Mouse (Mus musculus) lung, adult 2 months (tissue): ENCODE data around the gene Snip1. TPM values are rescaled to one million over a fixed set of nuclear protein-coding genes. Genes with fewer than 3 reads are reported as not detected.

Experiments
- DNase-seq: peaks from one replicate; pipeline ENCODE4 v3.0.0; 2022
- H3K4me1 ChIP-seq: fragments of 200-500 bp; 2 replicates; pipeline ENCODE4 v1.6.1; 2011; ENCODE audit warnings: low read length; ENCODE audit not compliant: control insufficient read depth, insufficient read depth
- H3K4me3 ChIP-seq: fragments of 200-500 bp; replicated peaks from 2 replicates; pipeline ENCODE3; 2011; ENCODE audit warnings: low read depth, mild to moderate bottlenecking, control low read depth, low read length; ENCODE audit errors: extremely low read depth
- CTCF ChIP-seq: fragments of 200-500 bp; IDR thresholded peaks from 2 replicates; pipeline ENCODE4 v1.5.1; 2011; ENCODE audit warnings: mild to moderate bottlenecking, low read length, control low read depth; ENCODE audit not compliant: insufficient read depth
- POLR2A ChIP-seq: fragments of 200-500 bp; IDR thresholded peaks from 2 replicates; pipeline ENCODE4 v1.6.1; 2011; ENCODE audit warnings: low read depth, mild to moderate bottlenecking, control low read depth, low read length, borderline replicate concordance; ENCODE audit errors: extremely low read depth
- WGBS: fragments of 180-500 bp; shearing (Covaris S2); methylation state at CpG from one replicate; pipeline ENCODE4 v1.1.7; 2018; 5-methylcytosine and 5-hydroxymethylcytosine counted together
- polyA plus RNA-seq: library from polyadenylated mRNA; depleted of rRNA; stranded (reverse); fragments of >200 nt; gene quantifications from 2 replicates; pipeline ENCODE4 v1.2.3, GENCODE M21; 2012

Snip1 gene
- polyA plus RNA-seq, 1 experiment, result 8.8 TPM

- WGBS, result 83% methylated on average over 5 of the region's 5 CpGs
Observed at GRCm38 (mm10) chr4:125096066-125096465, 29.6 kb downstream of the Snip1 start.

GRCm38 (mm10) chr4:125097412-125097811 is 30.9 kb downstream of the Snip1 start:
- no peak for DNase-seq
- Histone ChIP-seq H3K4me3 (no peak overlapping the region), H3K4me1 (no peaks in the 10 kb centered on the region)
- 70% methylated on average over 4 of the region's 4 CpGs for WGBS
- no peak for TF ChIP-seq CTCF
- TF ChIP-seq POLR2A, result no peak

More at GRCm38 (mm10) chr4:125096066-125096465, 29.6 kb downstream of the Snip1 start:
- no peak for DNase-seq
- Histone ChIP-seq H3K4me3 (no peak overlapping the region), H3K4me1 (no peaks in the 10 kb centered on the region)
- TF ChIP-seq CTCF (no peak), POLR2A (no peak)

- TF ChIP-seq CTCF (peak; percentile 95), POLR2A (no peak)
- H3K4me1 ChIP-seq, result no peaks in the 10 kb centered on the region
- no peak overlapping the region for H3K4me3 ChIP-seq
- 10% methylated on average over 8 of the region's 8 CpGs for WGBS
- peak; percentile 85 for DNase-seq
Observed at GRCm38 (mm10) chr4:125099458-125099857, 33.0 kb downstream of the Snip1 start.

- WGBS, result 76% methylated on average over 13 of the region's 13 CpGs
- Histone ChIP-seq H3K4me3 (no peak overlapping the region), H3K4me1 (no peaks in the 10 kb centered on the region)
- TF ChIP-seq CTCF, result no peak
- no peak for TF ChIP-seq POLR2A
- no peak for DNase-seq
Observed at GRCm38 (mm10) chr4:125101334-125101733, 34.9 kb downstream of the Snip1 start.

GRCm38 (mm10) chr4:125105354-125105753 is 38.9 kb downstream of the Snip1 start:
- DNase-seq, result no peak
- WGBS, result 95% methylated on average over 9 of the region's 9 CpGs

GRCm38 (mm10) chr4:125114638-125115037 is 48.2 kb downstream of the Snip1 start:
- DNase-seq, result peak; percentile 86
- Histone ChIP-seq H3K4me1 (peaks cover 12% of the 10 kb centered on the region), H3K4me3 (no peak overlapping the region)
- WGBS, result 4% methylated on average over 6 of the region's 6 CpGs
- TF ChIP-seq POLR2A (no peak), CTCF (peak; percentile 90)

More at GRCm38 (mm10) chr4:125105354-125105753, 38.9 kb downstream of the Snip1 start:
- H3K4me1 ChIP-seq, result no peaks in the 10 kb centered on the region
- no peak for TF ChIP-seq CTCF
- no peak for TF ChIP-seq POLR2A
- no peak overlapping the region for H3K4me3 ChIP-seq

- Histone ChIP-seq H3K4me3 (no peak overlapping the region), H3K4me1 (peaks cover 12% of the 10 kb centered on the region)
- TF ChIP-seq POLR2A, result no peak
- no peak for TF ChIP-seq CTCF
- WGBS, result 65% methylated on average over 4 of the region's 4 CpGs
- no peak for DNase-seq
Observed at GRCm38 (mm10) chr4:125115081-125115480, 48.6 kb downstream of the Snip1 start.

- H3K4me1 ChIP-seq, result peaks cover 12% of the 10 kb centered on the region
- H3K4me3 ChIP-seq, result no peak overlapping the region
- no peak for TF ChIP-seq POLR2A
- TF ChIP-seq CTCF, result no peak
- DNase-seq, result no peak
- WGBS, result 28% methylated on average over 6 of the region's 6 CpGs
Observed at GRCm38 (mm10) chr4:125115710-125116089, 49.2 kb downstream of the Snip1 start.

GRCm38 (mm10) chr4:125116090-125116861 is 49.8 kb downstream of the Snip1 start:
- TF ChIP-seq CTCF, result no peak
- 0 out of 2 replicates have a peak, but pooled peaks have one; percentile 4 for TF ChIP-seq POLR2A
- WGBS, result 50% methylated on average over 9 of the region's 9 CpGs
- peaks cover 12% of the 10 kb centered on the region for H3K4me1 ChIP-seq
- peak; percentile 60 for DNase-seq
- no peak overlapping the region for H3K4me3 ChIP-seq

GRCm38 (mm10) chr4:125116929-125117328 is 50.5 kb downstream of the Snip1 start:
- TF ChIP-seq CTCF (no peak), POLR2A (no peak)
- DNase-seq, result no peak
- WGBS, result 41% methylated on average over 13 of the region's 13 CpGs
- Histone ChIP-seq H3K4me3 (no peak overlapping the region), H3K4me1 (peaks cover 12% of the 10 kb centered on the region)
